Mouse (Mus musculus): ENCODE results near the gene Igf2bp2. TPM values are rescaled to one million over a fixed set of nuclear protein-coding genes. Genes with fewer than 3 reads are reported as not detected.

Igf2bp2 gene
- polyA plus RNA-seq, 1 experiment: 12.2 TPM

- Histone ChIP-seq H3K4me3 (no peak overlapping the region), H3K79me2 (ENCODE audit: control insufficient read depth, insufficient read depth) (peaks cover 17% of the 10 kb centered on the region), H3K27me3 (ENCODE audit: control insufficient read depth, insufficient read depth, insufficient read length) (no peaks in the 10 kb centered on the region), H3K4me2 (ENCODE audit: low read depth) (no peak overlapping the region), H3ac (ENCODE audit: control insufficient read depth, insufficient read length) (no peak overlapping the region), H3K36me3 (ENCODE audit: control insufficient read depth, insufficient read depth) (no peaks in the 10 kb centered on the region)
- TF ChIP-seq MYOD1 (IDR thresholded peaks at IDR 0.05; ENCODE audit: control insufficient read depth in 1 of 3, insufficient read length in 2 of 3, low read depth in 2 of 3) (no peak), TCF3 (IDR thresholded peaks at IDR 0.05; ENCODE audit: insufficient read length, low read depth) (no peak), CEBPB (IDR thresholded peaks at IDR 0.05; ENCODE audit: insufficient read depth, poor library complexity, severe bottlenecking) (no peak), TCF12 (IDR thresholded peaks at IDR 0.05; ENCODE audit: insufficient read depth, poor library complexity, severe bottlenecking) (no peak), REST (IDR thresholded peaks at IDR 0.05; ENCODE audit: insufficient read depth, insufficient read length) (no peak), POLR2AphosphoS2 (IDR thresholded peaks at IDR 0.05; ENCODE audit: insufficient read length, low read depth) (no peak), POLR2A (IDR thresholded peaks at IDR 0.05; ENCODE audit: insufficient read length, low read depth) (no peak), E2F4 (IDR thresholded peaks at IDR 0.05; ENCODE audit: insufficient read depth) (no peak), MAX (IDR thresholded peaks at IDR 0.05; ENCODE audit: low read depth) (no peak), MYOG (IDR thresholded peaks at IDR 0.05; ENCODE audit: control insufficient read depth in 1 of 3, insufficient read depth in 1 of 3, insufficient read length in 2 of 3, low read depth in 2 of 3) (no peak), SRF (IDR thresholded peaks at IDR 0.05; ENCODE audit: control insufficient read depth, insufficient read length, low read depth) (no peak), USF1 (IDR thresholded peaks at IDR 0.05; ENCODE audit: low read depth) (no peak)
Observed at GRCm38 (mm10) chr16:22095751-22096150, 67.3 kb downstream of the Igf2bp2 start.

- H3ac ChIP-seq (ENCODE audit: control insufficient read depth, insufficient read length): no peak overlapping the region
- H3K4me2 ChIP-seq (ENCODE audit: low read depth): no peak overlapping the region
- no peak overlapping the region for H3K4me3 ChIP-seq
- peaks cover 20% of the 10 kb centered on the region for H3K79me2 ChIP-seq (ENCODE audit: control insufficient read depth, insufficient read depth)
- TF ChIP-seq TCF3 (IDR thresholded peaks at IDR 0.05; ENCODE audit: insufficient read length, low read depth) (no peak), SRF (IDR thresholded peaks at IDR 0.05; ENCODE audit: control insufficient read depth, insufficient read length, low read depth) (no peak), TCF12 (IDR thresholded peaks at IDR 0.05; ENCODE audit: insufficient read depth, poor library complexity, severe bottlenecking) (no peak), MAX (IDR thresholded peaks at IDR 0.05; ENCODE audit: low read depth) (no peak), E2F4 (IDR thresholded peaks at IDR 0.05; ENCODE audit: insufficient read depth) (no peak), MYOD1 (IDR thresholded peaks at IDR 0.05; ENCODE audit: control insufficient read depth in 1 of 3, insufficient read length in 2 of 3, low read depth in 2 of 3) (no peak), REST (IDR thresholded peaks at IDR 0.05; ENCODE audit: insufficient read depth, insufficient read length) (no peak), POLR2A (IDR thresholded peaks at IDR 0.05; ENCODE audit: insufficient read length, low read depth) (no peak), MYOG (IDR thresholded peaks at IDR 0.05; ENCODE audit: control insufficient read depth in 1 of 3, insufficient read depth in 1 of 3, insufficient read length in 2 of 3, low read depth in 2 of 3) (no peak), CEBPB (IDR thresholded peaks at IDR 0.05; ENCODE audit: insufficient read depth, poor library complexity, severe bottlenecking) (no peak), USF1 (IDR thresholded peaks at IDR 0.05; ENCODE audit: low read depth) (no peak), POLR2AphosphoS2 (IDR thresholded peaks at IDR 0.05; ENCODE audit: insufficient read length, low read depth) (no peak)
- H3K36me3 ChIP-seq (ENCODE audit: control insufficient read depth, insufficient read depth): no peaks in the 10 kb centered on the region
- H3K27me3 ChIP-seq (ENCODE audit: control insufficient read depth, insufficient read depth, insufficient read length): no peaks in the 10 kb centered on the region
Observed at GRCm38 (mm10) chr16:22091255-22091783, 71.8 kb downstream of the Igf2bp2 start.

- Histone ChIP-seq H3ac (ENCODE audit: control insufficient read depth, insufficient read length) (no peak overlapping the region), H3K79me2 (ENCODE audit: control insufficient read depth, insufficient read depth) (peaks cover 4% of the 10 kb centered on the region), H3K27me3 (ENCODE audit: control insufficient read depth, insufficient read depth, insufficient read length) (no peaks in the 10 kb centered on the region), H3K4me3 (no peak overlapping the region), H3K4me2 (ENCODE audit: low read depth) (no peak overlapping the region), H3K36me3 (ENCODE audit: control insufficient read depth, insufficient read depth) (peaks cover 4% of the 10 kb centered on the region)
- TF ChIP-seq MYOG (IDR thresholded peaks at IDR 0.05; ENCODE audit: control insufficient read depth in 1 of 3, insufficient read depth in 1 of 3, insufficient read length in 2 of 3, low read depth in 2 of 3): no peak
- TF ChIP-seq TCF3 (IDR thresholded peaks at IDR 0.05; ENCODE audit: insufficient read length, low read depth): no peak
- no peak for TF ChIP-seq CEBPB (IDR thresholded peaks at IDR 0.05; ENCODE audit: insufficient read depth, poor library complexity, severe bottlenecking)
- TF ChIP-seq POLR2A (IDR thresholded peaks at IDR 0.05; ENCODE audit: insufficient read length, low read depth): no peak
- TF ChIP-seq USF1 (IDR thresholded peaks at IDR 0.05; ENCODE audit: low read depth): no peak
- no peak for TF ChIP-seq E2F4 (IDR thresholded peaks at IDR 0.05; ENCODE audit: insufficient read depth)
- TF ChIP-seq SRF (IDR thresholded peaks at IDR 0.05; ENCODE audit: control insufficient read depth, insufficient read length, low read depth): no peak
- TF ChIP-seq POLR2AphosphoS2 (IDR thresholded peaks at IDR 0.05; ENCODE audit: insufficient read length, low read depth): no peak
- TF ChIP-seq MAX (IDR thresholded peaks at IDR 0.05; ENCODE audit: low read depth): no peak
- no peak for TF ChIP-seq REST (IDR thresholded peaks at IDR 0.05; ENCODE audit: insufficient read depth, insufficient read length)
- TF ChIP-seq TCF12 (IDR thresholded peaks at IDR 0.05; ENCODE audit: insufficient read depth, poor library complexity, severe bottlenecking): no peak
- TF ChIP-seq MYOD1 (IDR thresholded peaks at IDR 0.05; ENCODE audit: control insufficient read depth in 1 of 3, insufficient read length in 2 of 3, low read depth in 2 of 3): no peak
Observed at GRCm38 (mm10) chr16:22085411-22085810, 77.7 kb downstream of the Igf2bp2 start.

DNA sequence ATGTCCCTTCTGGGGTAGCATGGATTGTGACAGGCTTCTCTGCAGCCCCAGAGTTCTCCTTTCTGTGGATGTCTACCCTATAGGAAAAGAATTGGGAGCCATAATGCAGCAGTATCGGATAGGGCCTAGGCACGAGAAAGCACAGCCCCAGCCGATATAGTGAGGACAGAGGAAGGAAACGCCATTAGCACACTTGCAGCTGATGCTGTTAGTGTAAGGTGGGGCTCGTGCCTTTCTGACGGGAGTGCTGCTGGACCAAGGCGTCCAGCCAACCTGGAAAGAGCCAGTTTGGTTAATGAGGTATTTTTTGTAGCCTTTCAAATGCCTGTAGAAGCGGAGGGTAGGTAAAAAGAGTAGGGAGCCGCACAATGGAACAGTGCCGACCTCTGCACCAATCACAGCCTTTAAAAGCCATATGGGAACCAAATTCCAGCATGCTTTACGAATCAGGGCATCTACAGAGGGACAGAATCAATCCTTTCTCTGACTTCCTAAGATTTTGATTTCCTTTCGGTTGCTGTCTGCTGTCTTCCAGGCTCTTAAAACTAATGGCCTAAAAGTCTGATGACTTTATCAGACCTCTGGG is 82.9 kb downstream of the Igf2bp2 start:
- no peak overlapping the region for H3K4me2 ChIP-seq (ENCODE audit: low read depth)
- H3K27me3 ChIP-seq (ENCODE audit: control insufficient read depth, insufficient read depth, insufficient read length): no peaks in the 10 kb centered on the region

More for the DNA sequence above, 82.9 kb downstream of the Igf2bp2 start:
- no peak overlapping the region for H3ac ChIP-seq (ENCODE audit: control insufficient read depth, insufficient read length)
- H3K79me2 ChIP-seq (ENCODE audit: control insufficient read depth, insufficient read depth): no peaks in the 10 kb centered on the region
- no peak for TF ChIP-seq MYOG (IDR thresholded peaks at IDR 0.05; ENCODE audit: control insufficient read depth in 1 of 3, insufficient read depth in 1 of 3, insufficient read length in 2 of 3, low read depth in 2 of 3)
- no peak for TF ChIP-seq CEBPB (IDR thresholded peaks at IDR 0.05; ENCODE audit: insufficient read depth, poor library complexity, severe bottlenecking)
- TF ChIP-seq REST (IDR thresholded peaks at IDR 0.05; ENCODE audit: insufficient read depth, insufficient read length): no peak
- no peak for TF ChIP-seq MAX (IDR thresholded peaks at IDR 0.05; ENCODE audit: low read depth)
- no peak for TF ChIP-seq POLR2AphosphoS2 (IDR thresholded peaks at IDR 0.05; ENCODE audit: insufficient read length, low read depth)
- TF ChIP-seq USF1 (IDR thresholded peaks at IDR 0.05; ENCODE audit: low read depth): no peak
- no peak for TF ChIP-seq SRF (IDR thresholded peaks at IDR 0.05; ENCODE audit: control insufficient read depth, insufficient read length, low read depth)
- no peak for TF ChIP-seq TCF12 (IDR thresholded peaks at IDR 0.05; ENCODE audit: insufficient read depth, poor library complexity, severe bottlenecking)
- TF ChIP-seq TCF3 (IDR thresholded peaks at IDR 0.05; ENCODE audit: insufficient read length, low read depth): no peak
- TF ChIP-seq POLR2A (IDR thresholded peaks at IDR 0.05; ENCODE audit: insufficient read length, low read depth): no peak
- no peak for TF ChIP-seq E2F4 (IDR thresholded peaks at IDR 0.05; ENCODE audit: insufficient read depth)
- no peak for TF ChIP-seq MYOD1 (IDR thresholded peaks at IDR 0.05; ENCODE audit: control insufficient read depth in 1 of 3, insufficient read length in 2 of 3, low read depth in 2 of 3)
- H3K36me3 ChIP-seq (ENCODE audit: control insufficient read depth, insufficient read depth): peaks cover 20% of the 10 kb centered on the region
- H3K4me3 ChIP-seq: no peak overlapping the region
